Mouse (Mus musculus) T-cell, adult 2 months (primary cell): ENCODE data around the gene Atoh8.

Source experiments
- DNase-seq: peaks from one replicate; pipeline ENCODE4 v3.0.0; 2022; ENCODE audit warnings: low spot score

Atoh8 gene

DNA sequence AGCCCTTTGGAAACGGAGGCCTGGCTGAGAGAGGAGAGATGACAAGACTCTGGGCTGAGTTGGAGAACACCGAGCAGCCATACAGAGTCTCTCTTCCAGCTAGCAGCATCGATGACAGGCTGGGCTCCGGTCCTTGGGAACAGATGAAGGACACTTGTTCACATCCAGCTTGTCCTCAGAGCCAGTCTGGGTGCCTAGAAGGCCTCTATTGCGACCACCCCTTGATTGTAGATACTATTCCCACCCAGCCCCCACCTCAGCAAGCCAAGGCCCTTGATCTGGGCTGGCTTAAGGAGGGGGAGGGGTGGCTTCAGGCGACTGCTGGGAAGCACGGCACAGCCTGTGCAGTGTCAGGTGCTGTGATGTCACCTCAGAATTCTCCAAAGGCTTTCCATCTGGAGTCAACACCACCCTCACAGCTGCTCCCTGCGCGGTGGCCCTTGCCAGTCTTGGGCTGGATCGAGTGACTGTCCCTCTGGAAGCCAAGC, 19.3 kb upstream of the Atoh8 start:
- DNase-seq: no peak

DNA sequence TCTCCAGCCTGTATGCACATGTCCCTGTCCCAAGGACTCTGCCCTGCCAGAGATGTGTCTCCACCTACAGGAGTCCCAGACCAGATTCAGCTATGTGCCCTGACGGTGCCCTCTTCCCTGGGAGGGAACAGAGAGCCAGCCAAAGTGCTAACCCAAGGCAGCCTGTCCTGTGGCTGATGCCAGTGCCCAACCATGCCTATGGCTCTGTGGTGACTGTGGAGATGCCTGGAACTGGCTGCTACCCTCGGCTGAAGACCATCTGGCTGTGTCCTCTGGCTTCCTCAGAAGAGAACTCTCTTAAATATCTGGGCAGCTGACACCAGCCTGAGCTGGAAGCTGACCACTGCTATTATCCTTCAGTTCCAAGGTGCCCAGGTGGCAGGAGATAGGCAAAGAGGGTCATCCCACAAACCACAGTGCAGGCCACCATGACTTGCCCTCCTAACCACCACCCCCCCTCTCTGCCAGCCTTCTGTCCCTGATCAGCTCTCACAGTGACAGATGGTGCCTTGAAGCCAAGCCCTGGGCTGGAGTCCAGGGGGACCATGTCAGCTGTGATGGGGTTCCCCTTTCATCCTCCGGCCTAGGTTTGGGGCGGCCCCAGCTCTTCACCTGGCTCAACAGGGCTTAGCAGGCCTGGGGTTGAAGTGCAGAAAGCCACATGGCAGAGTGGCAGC, 18.7 kb upstream of the Atoh8 start:
- no peak for DNase-seq

DNA sequence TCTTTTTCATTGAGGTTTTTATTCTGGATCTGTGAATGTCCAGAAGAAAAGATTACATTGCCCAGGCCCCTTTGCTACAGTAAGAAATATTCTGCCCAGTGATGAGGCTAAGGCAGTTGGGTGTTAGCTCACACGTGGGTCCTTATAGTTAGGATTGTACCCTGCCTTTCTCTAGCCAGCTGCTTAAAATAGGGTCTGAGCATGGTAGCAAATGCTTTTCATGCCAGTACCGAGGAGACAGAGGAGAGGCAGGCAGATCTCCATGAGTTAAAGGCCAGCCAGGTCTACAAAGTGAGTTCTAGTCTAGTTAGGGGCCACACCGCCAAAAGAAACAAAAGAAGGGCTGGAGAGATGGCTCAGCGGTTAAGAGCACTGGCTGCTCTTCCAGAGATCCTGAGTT, 17.8 kb upstream of the Atoh8 start:
- no peak for DNase-seq

DNA sequence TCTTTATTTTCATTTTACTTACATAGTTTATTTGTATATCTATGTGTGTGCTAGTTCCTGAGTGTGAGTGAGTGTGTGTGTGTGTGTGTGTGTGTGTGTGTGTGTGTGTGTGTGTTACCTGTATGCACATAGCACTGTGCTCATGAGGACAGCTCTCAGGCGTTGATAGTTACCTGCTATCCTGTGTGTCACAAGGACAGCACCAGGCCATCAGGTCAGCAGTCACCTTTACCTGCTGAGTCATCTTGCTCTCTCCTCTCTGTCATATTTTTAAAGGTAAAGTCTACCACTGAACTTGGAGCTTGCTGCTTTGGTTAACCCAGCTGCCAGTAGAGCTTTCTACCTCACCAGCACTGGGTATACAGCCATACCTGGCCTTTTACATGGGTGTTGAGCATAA, 17.1 kb upstream of the Atoh8 start:
- no peak for DNase-seq

DNA sequence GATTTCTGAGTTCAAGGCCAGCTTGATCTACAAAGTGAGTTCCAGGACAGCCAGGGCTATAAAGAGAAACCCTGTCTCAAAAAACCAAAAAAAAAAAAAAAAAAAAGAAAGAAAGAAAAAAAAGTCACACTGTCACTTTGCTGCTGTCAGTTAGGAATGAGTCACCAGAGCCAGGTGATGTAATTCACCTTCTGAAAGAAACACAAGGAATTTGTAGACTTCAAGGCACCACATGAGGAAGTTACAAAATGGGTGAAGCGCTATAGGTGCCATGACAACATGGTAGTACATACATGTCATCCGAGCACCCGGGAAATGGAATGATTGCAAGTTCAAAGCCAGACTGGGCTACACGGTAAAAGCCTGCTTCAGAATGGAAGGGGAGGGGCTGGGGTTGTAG, 14.6 kb upstream of the Atoh8 start:
- DNase-seq: no peak

DNA sequence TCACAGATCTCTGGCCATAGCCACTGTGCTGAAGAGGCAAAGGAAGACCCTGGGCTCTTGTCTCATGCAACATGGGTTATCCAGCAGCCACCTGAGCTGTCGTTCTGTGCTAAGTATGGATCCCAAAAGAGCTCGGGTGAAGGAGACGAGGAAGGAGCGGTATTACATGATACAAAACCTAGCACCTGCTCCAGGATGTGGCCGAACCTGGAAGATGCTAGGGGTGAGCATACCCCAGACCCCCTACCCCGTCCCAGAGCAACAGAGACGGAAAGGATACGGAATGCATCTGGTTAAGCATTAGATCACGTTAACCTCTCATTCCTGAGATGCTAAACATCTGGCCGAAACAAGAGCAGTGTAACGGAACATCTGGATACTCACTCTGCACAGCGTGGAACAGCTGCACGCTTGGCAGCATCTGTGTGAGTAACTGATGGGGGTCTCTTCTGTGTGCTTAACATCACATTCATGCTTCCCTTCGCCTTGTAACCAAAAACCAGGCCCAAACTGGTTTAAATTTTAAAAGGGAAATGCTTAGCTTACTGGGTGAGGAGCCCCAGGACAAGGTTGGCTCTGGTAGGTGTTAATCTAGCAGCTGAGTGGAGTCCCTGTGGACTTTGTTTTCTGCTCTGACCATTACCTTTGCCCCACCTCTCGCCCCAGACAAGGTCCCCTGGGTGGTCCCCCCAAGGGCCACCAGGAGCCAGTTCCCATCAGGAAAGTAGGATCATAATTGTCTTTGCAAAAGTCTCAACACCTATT, 13.0 kb upstream of the Atoh8 start:
- DNase-seq: no peak

DNA sequence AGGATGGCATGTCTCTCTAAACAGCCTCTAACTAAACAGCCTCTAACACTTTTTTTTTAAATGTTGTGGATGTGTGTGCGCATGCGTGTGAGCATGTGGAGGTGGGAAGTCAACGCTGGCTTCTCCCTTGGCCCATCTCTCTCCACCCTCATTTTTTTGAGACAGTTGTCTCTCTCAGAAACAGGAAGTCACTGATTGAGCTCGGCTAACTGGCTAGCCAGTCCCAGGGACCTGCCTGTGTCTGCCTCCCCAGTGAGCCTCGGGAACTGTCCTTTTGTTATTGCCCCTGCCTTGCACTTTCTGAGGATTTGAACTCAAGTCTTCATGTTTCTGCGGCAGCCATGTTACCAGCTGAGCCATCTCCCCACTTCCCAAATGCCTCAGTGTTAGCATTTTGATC, 10.9 kb upstream of the Atoh8 start:
- no peak for DNase-seq

DNA sequence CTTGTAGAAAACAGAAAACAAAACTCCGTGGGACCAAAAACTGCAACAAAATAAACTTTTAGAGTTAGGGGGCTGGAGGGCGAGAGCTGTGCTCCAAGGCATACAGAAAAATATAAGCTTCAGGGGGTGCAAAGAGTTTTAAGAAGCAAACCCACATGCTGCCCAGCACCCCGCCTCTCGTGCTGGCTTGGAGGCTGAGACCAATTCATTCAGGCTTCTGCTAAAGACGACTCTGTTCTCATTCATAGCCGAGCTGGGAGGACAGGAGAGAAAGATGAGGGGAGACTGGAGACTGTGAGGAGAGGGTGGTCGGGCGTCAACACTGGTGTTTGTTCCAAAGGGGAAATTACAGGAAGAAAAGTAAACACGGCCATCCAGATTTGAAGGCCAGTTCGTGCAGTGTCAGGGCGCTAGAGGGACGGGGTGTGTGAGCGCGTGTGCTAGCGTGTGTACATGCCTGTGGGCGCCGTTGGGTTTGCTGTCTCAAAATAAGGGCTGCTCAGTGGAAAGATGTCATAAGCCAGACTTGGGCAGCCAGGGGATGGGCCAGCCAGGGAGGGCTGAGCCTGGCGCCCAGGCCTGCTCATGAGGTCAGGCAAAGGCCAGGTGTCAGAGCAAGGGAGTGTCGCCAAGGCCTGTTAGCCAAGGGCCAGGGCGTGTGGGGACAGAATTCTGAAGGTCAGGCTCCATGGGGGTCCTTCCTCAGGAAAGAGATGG, 9.3 kb upstream of the Atoh8 start:
- DNase-seq: no peak

DNA sequence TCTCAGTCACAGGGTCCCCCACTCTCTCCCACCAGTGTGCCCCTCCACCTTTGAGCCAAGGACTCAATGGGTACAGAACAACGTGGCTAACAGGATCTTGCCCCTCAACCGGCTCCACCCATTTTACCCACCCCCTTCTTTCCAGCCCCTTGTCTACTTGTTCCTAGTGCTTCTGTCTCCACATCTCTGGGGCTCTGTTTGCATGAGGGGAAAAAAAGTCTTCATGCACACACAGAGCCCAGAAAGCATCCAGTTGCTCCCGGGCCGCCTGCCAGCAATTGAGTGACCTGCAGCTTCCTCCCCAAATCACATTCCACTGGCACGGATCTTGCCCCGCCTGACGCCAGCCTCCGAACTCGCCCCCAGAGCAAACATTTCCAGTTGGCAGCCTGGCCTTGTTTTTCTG, 8.8 kb upstream of the Atoh8 start:
- DNase-seq: no peak

DNA sequence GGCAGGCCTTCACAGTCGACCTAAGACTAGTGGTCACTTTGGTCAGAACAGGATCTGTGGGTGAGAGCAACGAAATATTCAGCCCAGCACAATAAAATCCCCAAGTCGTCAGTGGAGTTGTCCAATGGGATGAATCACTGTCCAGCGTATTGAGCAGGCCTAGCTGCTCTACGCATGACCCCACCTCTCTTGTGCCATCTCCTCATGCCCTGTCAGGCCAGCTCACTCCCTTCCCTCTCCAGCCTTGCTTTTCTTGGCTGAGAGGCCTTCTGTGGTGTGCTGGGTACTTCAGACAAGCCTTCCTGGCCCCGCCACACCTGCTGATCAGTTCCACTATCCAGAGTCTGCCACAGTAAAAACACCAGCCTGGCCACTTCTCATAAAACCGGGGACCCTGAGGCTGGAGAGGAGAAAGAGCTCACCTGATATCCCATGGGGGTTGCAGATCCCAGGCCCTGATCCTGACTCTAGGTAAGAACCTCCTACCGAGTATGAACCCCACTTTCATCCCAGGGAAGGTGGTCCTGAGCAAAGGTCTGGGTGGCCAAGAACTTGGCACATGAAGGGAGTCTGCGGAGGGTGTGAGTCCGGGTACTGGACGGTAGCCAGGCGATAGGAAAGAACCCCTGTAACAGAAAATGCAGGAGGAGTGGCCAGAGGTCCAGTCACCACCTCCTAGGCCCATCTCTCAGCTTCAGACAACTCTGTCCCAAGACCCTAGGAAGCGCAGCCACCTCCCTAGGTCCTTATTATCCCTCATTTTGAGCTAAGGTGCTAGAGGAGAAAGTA, 7.3 kb upstream of the Atoh8 start:
- no peak for DNase-seq

DNA sequence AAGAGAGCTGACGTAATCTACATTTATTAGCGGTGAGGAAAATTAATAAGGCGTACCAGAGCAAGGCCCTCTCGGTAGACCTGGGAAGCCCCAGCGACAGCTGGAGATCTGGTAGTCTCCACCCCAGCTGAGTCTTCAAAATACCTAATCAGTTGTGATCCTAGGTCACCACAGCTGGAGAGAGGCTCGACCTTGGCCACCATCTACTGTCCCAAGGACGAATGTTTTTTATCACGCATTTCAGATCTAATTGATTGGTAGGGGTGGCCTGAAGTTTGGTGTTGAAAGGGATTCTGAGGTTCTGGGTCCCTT, 6.4 kb upstream of the Atoh8 start:
- no peak for DNase-seq

DNA sequence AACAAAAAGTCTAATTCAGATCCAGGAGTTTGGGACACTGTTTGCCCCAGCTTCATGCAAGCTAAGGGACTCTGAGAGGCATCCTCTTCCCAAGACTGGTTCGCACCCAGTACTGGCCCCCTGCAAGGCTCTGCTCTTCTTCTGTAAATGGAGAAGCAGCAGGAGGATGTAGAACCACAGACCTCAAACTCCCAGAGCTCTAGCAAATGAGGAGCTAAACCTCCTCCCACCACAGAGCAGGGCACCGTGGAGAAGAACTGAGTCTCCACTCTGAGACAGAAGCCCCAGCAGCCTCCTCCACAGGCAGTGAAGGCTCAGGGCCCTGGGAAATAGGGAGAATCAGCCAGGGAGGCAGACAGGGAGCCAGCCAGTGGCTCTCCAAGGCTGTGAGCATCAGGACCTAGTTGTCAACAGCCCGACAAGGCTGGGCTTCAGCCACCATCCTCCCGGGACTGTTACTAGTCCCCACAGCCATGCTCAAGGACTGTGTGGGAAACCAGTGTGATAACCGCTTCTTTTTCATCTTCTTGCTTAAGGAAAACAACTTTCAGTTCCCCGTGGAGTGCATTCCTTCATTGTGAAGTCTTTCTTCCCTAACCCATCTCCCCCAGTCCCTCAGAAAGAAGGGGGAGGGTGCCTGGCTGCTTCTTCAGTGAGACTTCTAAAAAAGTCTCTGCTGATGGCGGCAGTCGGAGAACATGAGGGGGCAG, 5.9 kb upstream of the Atoh8 start:
- DNase-seq: no peak

DNA sequence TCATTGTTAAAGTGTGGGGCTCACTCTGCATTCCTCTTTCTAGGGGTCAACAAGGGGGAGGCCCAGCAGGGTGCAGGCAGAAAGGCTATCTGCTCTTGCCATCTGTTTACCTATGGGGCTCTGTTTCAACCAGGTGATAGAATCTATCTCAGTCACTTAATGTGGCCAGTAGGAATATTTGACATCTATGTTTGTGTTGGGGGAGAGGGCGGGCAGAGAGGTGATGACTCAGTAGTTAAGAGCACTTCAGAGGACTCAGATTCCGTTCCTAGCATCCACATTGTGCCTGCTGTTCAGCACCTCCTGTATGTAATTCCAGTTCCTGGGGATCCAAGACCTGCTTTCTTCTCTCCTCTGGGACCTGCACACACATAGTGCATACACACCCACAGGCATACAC, 4.7 kb upstream of the Atoh8 start:
- DNase-seq: no peak

DNA sequence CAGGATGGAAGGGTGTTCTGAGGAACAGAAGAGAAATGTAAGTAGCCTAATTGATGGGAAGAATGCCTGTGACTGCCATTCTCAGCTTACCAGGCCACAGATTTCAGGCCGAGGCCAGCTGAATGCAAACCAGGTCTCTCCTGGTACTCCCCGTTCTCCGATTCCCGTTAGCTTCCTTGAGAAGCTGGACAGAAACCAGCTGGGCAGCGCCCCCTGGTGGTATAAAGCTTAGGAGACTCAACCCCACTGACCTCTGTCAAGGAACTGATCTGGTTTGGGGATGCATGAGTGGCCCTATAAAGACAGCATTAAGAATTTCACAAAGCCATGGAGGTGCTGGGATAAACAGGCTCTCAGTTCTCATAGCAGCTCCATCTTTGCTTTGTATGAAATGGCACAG, 1.7 kb upstream of the Atoh8 start:
- DNase-seq: peak; percentile 63

DNA sequence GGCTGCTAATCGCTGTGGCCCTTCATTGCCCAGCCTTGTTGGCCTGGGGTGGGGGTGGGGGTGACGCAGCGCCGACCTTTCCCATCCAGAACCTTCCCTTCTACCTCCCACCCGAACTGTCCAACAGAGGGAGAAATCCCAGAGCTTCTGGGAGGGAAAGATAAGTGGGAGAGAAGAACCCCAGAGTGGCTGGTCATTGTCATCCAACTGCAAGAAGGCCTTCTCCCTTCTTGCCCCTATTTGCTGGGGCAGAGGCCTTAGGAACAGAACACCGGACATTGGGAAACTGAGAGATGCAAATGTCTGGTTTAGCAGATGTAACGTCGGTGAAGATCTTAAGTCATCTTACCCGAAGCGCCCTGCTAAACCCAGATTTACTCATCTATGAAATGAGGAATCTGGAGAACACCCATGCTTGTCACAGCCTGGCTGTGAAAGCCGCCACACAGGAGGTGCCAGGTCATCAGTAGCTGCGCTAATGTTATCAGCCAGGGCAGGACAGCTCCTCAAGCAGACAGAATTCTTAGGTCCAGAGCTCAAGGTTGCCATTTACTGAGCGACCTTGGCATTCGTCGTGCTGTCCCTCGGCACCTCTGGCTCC, 530 bp upstream of the Atoh8 start:
- DNase-seq: no peak

DNA sequence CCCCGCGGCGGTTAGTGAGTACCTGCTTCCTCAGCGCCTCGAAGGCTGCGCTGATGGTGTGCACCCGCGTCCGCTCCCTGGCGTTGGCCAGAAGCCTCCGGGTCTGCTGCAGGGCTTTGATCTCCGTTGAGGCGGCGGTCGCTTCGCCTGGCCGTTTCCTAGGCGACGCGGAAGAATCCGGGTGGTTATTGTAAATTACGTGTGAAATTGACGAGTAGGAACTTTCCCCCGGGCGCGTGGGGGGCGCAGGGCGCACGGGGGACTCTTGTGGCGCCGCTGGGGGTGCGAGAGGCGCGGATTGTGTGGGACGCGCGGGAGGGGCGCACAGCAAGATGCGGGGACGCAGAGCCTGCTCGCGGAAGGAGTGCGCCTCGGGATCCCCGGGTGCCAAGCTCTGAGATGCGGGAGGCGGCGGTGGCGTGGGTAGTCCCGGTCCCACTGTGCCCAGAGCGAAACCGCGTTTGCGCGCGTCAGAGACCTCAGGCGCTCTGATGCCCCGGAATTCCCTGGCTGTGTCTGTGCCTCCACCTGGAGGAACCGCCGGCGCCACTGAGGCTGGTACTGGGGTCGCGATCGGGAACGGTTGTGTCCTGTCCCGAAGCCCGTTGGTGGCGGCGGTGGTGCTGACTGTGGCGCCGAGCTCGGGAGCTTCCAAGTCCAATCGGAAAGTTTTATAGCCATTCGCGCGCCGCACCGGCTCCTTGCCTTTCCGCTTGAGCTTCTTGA, 842 bp downstream of the Atoh8 start:
- DNase-seq: no peak

DNA sequence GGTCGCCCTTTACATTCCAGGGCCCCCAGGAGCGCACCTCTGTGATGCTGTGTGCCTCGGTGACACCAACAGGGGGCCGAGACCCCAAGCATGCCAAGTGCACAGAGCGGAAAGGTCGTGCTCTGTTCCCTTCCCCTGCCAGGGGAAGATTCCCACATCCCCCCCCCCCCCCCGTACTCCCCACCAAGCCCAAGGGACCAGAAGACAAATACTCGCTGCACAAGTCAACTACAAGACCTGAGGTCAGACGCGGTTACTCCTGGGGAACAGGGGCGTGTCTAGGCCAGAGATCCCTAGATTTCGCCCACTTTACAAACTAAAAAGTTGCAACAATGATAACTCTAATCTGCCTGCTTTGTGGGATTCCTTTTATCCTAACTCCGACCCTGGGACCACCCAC, 1.4 kb downstream of the Atoh8 start:
- no peak for DNase-seq

DNA sequence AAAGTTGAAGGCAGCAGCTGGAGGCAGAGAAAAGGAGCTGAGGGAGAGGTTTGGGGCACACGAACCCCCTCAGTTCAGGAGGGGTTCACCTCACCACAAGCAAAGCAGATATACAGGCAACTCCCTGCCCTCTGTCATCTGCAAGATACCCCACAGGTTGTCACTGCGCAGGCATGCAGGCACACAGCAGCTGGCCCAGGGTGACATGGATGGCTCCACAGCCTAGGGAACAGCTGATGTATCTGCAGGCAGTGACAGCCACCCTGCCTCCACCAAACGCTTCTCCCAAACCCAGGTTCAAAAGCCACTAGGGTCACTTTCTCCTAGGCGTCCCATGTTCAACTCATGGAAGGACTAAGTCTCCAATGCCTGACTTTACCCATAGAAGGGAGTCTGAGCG, 2.5 kb downstream of the Atoh8 start:
- no peak for DNase-seq

DNA sequence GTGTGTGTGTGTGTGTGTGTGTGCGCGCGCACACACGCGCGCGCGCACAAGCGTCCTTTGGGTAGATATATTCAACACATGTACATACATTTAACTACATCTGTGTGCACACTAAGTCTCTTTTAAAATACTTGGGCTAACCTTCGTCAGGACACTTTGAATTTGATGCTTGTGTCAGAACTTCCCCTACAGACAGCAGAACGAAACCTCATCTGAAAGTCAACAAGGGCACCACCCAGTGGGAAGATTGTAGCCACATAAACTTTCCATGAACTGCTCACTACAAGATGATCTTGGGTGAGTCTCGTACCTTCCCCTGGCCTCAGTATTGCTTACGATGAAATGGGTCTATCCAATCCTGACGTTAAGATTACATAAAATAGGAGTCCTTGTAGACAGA, 3.0 kb downstream of the Atoh8 start:
- no peak for DNase-seq

DNA sequence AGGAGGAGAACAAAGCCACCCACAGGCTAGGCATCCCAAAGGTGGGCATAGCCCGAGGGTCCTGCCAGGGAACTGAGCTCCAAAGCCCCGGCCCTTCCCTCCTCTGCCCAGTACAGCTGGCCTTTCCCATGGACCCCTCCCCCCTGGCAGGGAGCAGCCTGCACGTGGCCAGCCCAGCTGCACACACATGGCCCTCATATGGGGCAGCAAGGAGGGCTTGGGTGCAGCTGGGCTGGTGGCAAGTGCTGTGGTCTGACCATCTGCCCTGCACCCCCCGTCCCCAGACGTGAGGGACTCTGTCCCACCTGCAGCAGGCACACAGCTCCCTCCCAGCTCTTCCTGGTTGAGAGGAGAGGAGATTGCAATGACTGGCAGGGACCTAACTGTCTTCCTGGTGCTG, 4.5 kb downstream of the Atoh8 start:
- DNase-seq: no peak
